Mouse (Mus musculus): ENCODE results near the gene Tbck.

Tbck gene
- long read RNA-seq, experiment 1, partial matches to known transcripts, result 2 of 49 reads
- long read RNA-seq, experiment 1, other reads (novel, unspliced or antisense), result 47 of 49 reads
- long read RNA-seq, experiment 2, partial matches to known transcripts, result 8 of 31 reads
- long read RNA-seq, experiment 2, other reads (novel, unspliced or antisense), result 23 of 31 reads

GRCm38 (mm10) chr3:132683447-132684230 is at the start of gene Tbck:
Gene Tbck (plus strand): TSS chr3:132684144.
- intact Hi-C loops (cut with DNase I), result no loop called here

GRCm38 (mm10) chr3:132637080-132637479 is 46.9 kb upstream of the Tbck start:
- intact Hi-C loops (cut with DNase I), result no loop called here

- intact Hi-C loops (cut with DNase I), result no loop called here
Measured at GRCm38 (mm10) chr3:132644071-132644470, 39.9 kb upstream of the Tbck start.

GRCm38 (mm10) chr3:132646814-132647213 is 37.1 kb upstream of the Tbck start:
- intact Hi-C loops (cut with DNase I), result no loop called here

GRCm38 (mm10) chr3:132649368-132649767 is 34.6 kb upstream of the Tbck start:
- intact Hi-C loops (cut with DNase I), result no loop called here

GRCm38 (mm10) chr3:132650191-132650590 is 33.8 kb upstream of the Tbck start:
- intact Hi-C loops (cut with DNase I), result no loop called here

GRCm38 (mm10) chr3:132651776-132652175 is 32.2 kb upstream of the Tbck start:
- intact Hi-C loops (cut with DNase I), result no loop called here

- intact Hi-C loops (cut with DNase I), result no loop called here
Measured at GRCm38 (mm10) chr3:132653959-132654358, 30.0 kb upstream of the Tbck start.

GRCm38 (mm10) chr3:132655955-132656354 is 28.0 kb upstream of the Tbck start:
- intact Hi-C loops (cut with DNase I), result no loop called here

- intact Hi-C loops (cut with DNase I), result no loop called here
Measured at GRCm38 (mm10) chr3:132677494-132677893, 6.5 kb upstream of the Tbck start.

GRCm38 (mm10) chr3:132684231-132684928 is 436 bp downstream of the Tbck start, which contains the start of gene Aimp1:
Gene Aimp1 (minus strand): TSS chr3:132684370.
- intact Hi-C loops (cut with DNase I), result no loop called here

- intact Hi-C loops (cut with DNase I), result no loop called here
Measured at GRCm38 (mm10) chr3:132701368-132701767, 17.4 kb downstream of the Tbck start.

- intact Hi-C loops (cut with DNase I), result no loop called here
Measured at GRCm38 (mm10) chr3:132704216-132704615, 20.3 kb downstream of the Tbck start.

GRCm38 (mm10) chr3:132706977-132707376 is 23.0 kb downstream of the Tbck start:
- intact Hi-C loops (cut with DNase I), result no loop called here

GRCm38 (mm10) chr3:132713913-132714312 is 30.0 kb downstream of the Tbck start:
- intact Hi-C loops (cut with DNase I), result no loop called here

- intact Hi-C loops (cut with DNase I), result no loop called here
Measured at GRCm38 (mm10) chr3:132717316-132717715, 33.4 kb downstream of the Tbck start.

GRCm38 (mm10) chr3:132724326-132724725 is 40.4 kb downstream of the Tbck start:
- intact Hi-C loops (cut with DNase I), result no loop called here

GRCm38 (mm10) chr3:132744287-132745146 is 60.6 kb downstream of the Tbck start:
- intact Hi-C loops (cut with DNase I), result loop anchor here (5.0 kb wide), 2 partner anchors 343 to 528 kb away; no protein-coding TSS in a partner anchor

GRCm38 (mm10) chr3:132747036-132747435 is 63.1 kb downstream of the Tbck start:
- intact Hi-C loops (cut with DNase I), result loop anchor here (5.0 kb wide), 2 partner anchors 340 to 525 kb away; no protein-coding TSS in a partner anchor

- intact Hi-C loops (cut with DNase I), result loop anchor here (5.0 kb wide), 2 partner anchors 340 to 525 kb away; no protein-coding TSS in a partner anchor
Measured at GRCm38 (mm10) chr3:132747766-132748165, 63.8 kb downstream of the Tbck start.

- intact Hi-C loops (cut with DNase I), result loop anchor here (5.0 kb wide), 2 partner anchors 339 to 524 kb away; no protein-coding TSS in a partner anchor
Measured at GRCm38 (mm10) chr3:132748750-132749149, 64.8 kb downstream of the Tbck start.

Data from adrenal gland (tissue).